Mouse (Mus musculus) lung, postnatal 0 days (tissue): ENCODE measurements around the gene Nckap5.

ENCODE experiments used
- CTCF ChIP-seq: IDR thresholded peaks from 2 replicates; pipeline ENCODE4 v1.5.1; 2016; ENCODE audit warnings: antibody characterized with exemption, mild to moderate bottlenecking
- EP300 ChIP-seq: IDR thresholded peaks from 2 replicates; pipeline ENCODE4 v1.6.1; 2016; ENCODE audit warnings: antibody characterized with exemption, mild to moderate bottlenecking, control low read depth

DNA sequence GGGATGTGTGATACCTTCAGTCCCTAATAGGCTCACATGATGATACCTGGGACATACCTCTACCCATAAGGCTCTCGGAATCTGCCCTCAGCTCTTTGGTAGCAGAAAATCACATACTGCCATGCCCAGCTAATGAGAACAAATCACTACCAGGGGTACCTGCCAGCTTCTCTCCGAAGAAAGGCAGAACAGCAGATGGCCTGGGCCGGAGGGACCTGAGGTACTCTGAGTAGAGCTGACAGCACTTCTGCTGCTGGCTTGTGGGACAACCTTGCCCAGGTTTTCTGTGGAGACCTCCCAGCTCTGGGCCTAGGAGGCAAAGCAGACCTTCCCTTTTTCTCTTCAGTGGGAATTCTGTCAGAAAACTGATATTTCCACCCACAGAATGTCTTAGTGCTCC is 714.6 kb downstream of the Nckap5 start:
- TF ChIP-seq CTCF = no peak
- no peak for TF ChIP-seq EP300
